Mouse (Mus musculus): ENCODE data around the gene Thoc6.

The Thoc6 gene

DNA sequence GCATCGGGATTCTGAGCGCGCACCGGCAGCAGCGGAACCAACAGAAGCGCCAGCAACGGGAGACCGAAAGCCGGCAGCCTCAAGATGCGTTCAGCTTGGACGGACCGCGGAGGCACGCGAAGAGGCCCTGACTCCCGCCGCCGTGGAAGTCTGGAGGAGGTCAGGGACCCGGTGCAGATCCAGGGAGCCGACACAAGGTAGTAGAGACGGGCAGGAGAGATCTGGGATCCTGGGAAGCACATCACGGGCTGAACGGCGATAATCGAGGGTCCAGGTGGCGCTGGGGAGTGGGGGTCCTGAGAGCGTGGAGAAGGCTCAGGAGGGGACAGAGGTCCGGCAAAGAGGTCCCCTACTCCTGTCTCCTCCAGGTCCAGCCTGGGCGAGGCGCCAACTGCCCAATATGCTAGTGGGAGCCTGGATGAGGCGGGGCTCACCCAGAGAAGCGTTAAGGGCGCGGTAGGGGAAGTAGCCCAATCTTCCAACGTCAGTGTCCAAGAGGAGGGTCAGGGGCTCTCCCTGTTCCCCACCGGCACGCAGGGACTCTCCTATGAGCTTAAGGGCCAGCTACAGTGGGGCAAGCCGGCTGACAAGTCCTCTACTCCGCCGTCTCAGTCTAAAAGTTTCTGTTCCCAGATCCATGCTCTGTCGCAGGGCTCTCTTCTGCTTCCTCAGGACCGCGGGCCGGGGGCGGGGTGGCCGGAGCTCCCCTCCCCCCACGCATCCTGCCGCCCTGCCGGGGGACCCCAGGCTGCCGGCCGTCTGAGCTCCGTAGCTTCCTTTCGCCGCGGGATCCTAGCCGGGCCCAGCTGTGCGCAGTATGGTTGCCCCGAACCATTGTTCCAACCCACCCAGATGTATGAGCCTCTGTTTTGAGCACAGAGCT lies 28.8 kb downstream of the Thoc6 start, which contains the start of gene Mmp25:
TSS of gene Mmp25 (minus strand) at position 665 of the 883 bp plus-strand sequence.
- ATAC-seq (ENCODE audit: insufficient number of reproducible peaks, low FRiP score, low TSS enrichment) = no peak

DNA sequence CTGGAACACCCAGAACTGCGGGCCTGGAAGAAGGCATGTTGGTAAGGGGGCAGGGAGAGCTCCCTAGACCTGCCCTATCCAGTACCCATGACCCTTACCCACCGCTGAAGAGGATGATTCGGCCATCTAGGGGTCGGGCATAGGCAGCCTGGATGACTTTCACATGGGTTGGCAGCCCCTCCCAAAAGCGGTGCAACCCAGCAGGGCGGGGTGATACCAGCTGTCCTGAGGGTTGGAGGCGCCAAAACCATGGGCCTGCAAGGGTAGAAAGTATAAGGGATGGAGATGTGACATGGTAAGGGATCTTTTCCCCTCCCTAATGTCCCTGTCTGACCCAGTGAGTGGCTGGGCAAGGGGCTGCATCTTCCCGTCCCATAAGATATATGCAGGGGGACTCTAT lies 42.4 kb downstream of the Thoc6 start:
- ATAC-seq (ENCODE audit: insufficient number of reproducible peaks, low FRiP score, low TSS enrichment) = no peak

GRCm38 (mm10) chr17:23630195-23631020 lies 43.3 kb downstream of the Thoc6 start:
- peak; percentile 66; the same call in 1 of the 2 replicates for ATAC-seq (ENCODE audit: insufficient number of reproducible peaks, low FRiP score, low TSS enrichment)

DNA sequence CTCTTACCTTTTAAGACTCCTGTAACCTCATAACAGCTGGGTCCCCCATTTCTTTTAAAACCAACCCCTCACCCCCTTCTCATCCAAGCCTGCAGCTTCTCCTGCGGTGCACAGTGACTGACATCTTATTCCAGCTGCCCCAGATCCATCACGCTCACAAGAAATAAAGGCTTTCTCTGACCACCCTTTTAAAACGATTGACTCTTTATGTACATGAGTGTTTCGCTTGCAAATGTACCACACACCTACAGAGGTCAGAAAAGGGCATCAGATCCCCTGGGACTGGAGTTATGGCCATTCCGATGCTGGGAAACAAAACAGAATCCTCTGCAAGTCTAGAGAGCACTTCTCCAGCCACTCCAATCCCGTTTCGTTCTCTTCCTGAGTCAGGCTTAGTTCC lies 45.9 kb downstream of the Thoc6 start:
- ATAC-seq (ENCODE audit: insufficient number of reproducible peaks, low FRiP score, low TSS enrichment) = no peak

DNA sequence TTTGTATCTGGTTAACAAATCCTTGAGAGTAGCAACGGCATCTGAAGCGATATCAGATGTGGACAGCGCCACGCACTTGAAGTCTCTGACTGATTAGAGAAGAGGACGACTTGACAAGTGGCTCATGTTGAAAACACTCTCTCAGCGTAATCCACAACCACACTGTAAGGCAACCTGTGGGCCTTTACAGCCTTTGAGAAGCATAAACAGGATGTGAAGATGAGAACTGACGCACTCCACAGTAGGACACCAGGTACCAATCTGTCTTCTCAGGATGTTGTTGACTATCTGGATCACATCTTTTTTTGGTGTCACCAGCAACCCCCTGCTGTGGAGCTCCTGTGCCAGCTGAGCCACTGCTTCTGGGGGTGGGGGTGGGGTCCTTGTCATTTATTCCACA lies 53.3 kb downstream of the Thoc6 start:
- no peak for ATAC-seq (ENCODE audit: insufficient number of reproducible peaks, low FRiP score, low TSS enrichment)
